Mouse (Mus musculus): Measurements from ENCODE around the gene Cdca4. TPM values are rescaled to one million over a fixed set of nuclear protein-coding genes. Genes with fewer than 3 reads are reported as not detected.
"Not testable (repeated sequence)": the region's sequence is repeated elsewhere in the genome, so short reads cannot be mapped to it uniquely, and the experiment has no call there.

Cdca4 gene
- polyA plus RNA-seq, 1 experiment from 2014 or later, result 48.9 TPM

- Histone ChIP-seq H3K36me3 (ENCODE audit: control insufficient read depth, insufficient read depth) (peaks cover 46% of the 10 kb centered on the region), H3K27ac (ENCODE audit: low read length) (no peak overlapping the region), H3K4me1 (ENCODE audit: control insufficient read depth, low read depth, low read length) (peaks cover 29% of the 10 kb centered on the region), H3K9ac (ENCODE audit: low read depth, low read length) (no peak overlapping the region), H3K4me2 (ENCODE audit: low read depth, low read length) (no peak overlapping the region), H3K4me3 (ENCODE audit: low read depth, low read length) (no peak overlapping the region), H3K27me3 (ENCODE audit: control insufficient read depth, insufficient read depth, low read depth, low read length) (no peaks in the 10 kb centered on the region), H3K9me3 (replicated peaks; ENCODE audit: control insufficient read depth, low read length) (no peaks in the 10 kb centered on the region)
- 85% methylated on average over 12 of the region's 12 CpGs for whole genome bisulfite sequencing (ENCODE audit: insufficient replicate concordance)
- ATAC-seq (ENCODE audit: low read depth), result no peak
Observed at GRCm38 (mm10) chr12:112820401-112820999, 8.7 kb downstream of the Cdca4 start.

- no peak overlapping the region for H3K27ac ChIP-seq (ENCODE audit: low read length)
- H3K27me3 ChIP-seq (ENCODE audit: control insufficient read depth, insufficient read depth, low read depth, low read length), result no peaks in the 10 kb centered on the region
- no peak overlapping the region for H3K4me3 ChIP-seq (ENCODE audit: low read depth, low read length)
- no peak overlapping the region for H3K9ac ChIP-seq (ENCODE audit: low read depth, low read length)
- peaks cover 21% of the 10 kb centered on the region for H3K4me1 ChIP-seq (ENCODE audit: control insufficient read depth, low read depth, low read length)
- H3K4me2 ChIP-seq (ENCODE audit: low read depth, low read length), result no peak overlapping the region
- 86% methylated on average over 8 of the region's 8 CpGs for WGBS (ENCODE audit: insufficient replicate concordance)
- H3K9me3 ChIP-seq (replicated peaks; ENCODE audit: control insufficient read depth, low read length), result no peaks in the 10 kb centered on the region
- no peak for ATAC-seq (ENCODE audit: low read depth)
- peaks cover 44% of the 10 kb centered on the region for H3K36me3 ChIP-seq (ENCODE audit: control insufficient read depth, insufficient read depth)
Observed at GRCm38 (mm10) chr12:112819057-112819662, 10.1 kb downstream of the Cdca4 start.

- whole genome bisulfite sequencing (ENCODE audit: insufficient replicate concordance), result 79% methylated on average over 7 of the region's 7 CpGs
- H3K27me3 ChIP-seq (ENCODE audit: control insufficient read depth, insufficient read depth, low read depth, low read length); H3K4me3 ChIP-seq (ENCODE audit: low read depth, low read length); H3K9me3 ChIP-seq (replicated peaks; ENCODE audit: control insufficient read depth, low read length); H3K9ac ChIP-seq (ENCODE audit: low read depth, low read length); H3K4me2 ChIP-seq (ENCODE audit: low read depth, low read length); H3K4me1 ChIP-seq (ENCODE audit: control insufficient read depth, low read depth, low read length); H3K27ac ChIP-seq (ENCODE audit: low read length); ATAC-seq (ENCODE audit: low read depth): not testable (repeated sequence)
- H3K36me3 ChIP-seq (ENCODE audit: control insufficient read depth, insufficient read depth), result peaks cover 44% of the 10 kb centered on the region
Observed at GRCm38 (mm10) chr12:112816866-112817265, 12.4 kb downstream of the Cdca4 start.

GRCm38 (mm10) chr12:112816294-112816693 is 12.9 kb downstream of the Cdca4 start:
- no peak overlapping the region for H3K4me3 ChIP-seq (ENCODE audit: low read depth, low read length)
- no peaks in the 10 kb centered on the region for H3K27me3 ChIP-seq (ENCODE audit: control insufficient read depth, insufficient read depth, low read depth, low read length)
- H3K9me3 ChIP-seq (replicated peaks; ENCODE audit: control insufficient read depth, low read length), result no peaks in the 10 kb centered on the region
- H3K9ac ChIP-seq (ENCODE audit: low read depth, low read length), result no peak overlapping the region
- WGBS (ENCODE audit: insufficient replicate concordance), result 62% methylated on average over 4 of the region's 4 CpGs
- peaks cover 38% of the 10 kb centered on the region for H3K36me3 ChIP-seq (ENCODE audit: control insufficient read depth, insufficient read depth)
- H3K4me1 ChIP-seq (ENCODE audit: control insufficient read depth, low read depth, low read length), result peaks cover 2% of the 10 kb centered on the region
- no peak overlapping the region for H3K4me2 ChIP-seq (ENCODE audit: low read depth, low read length)
- ATAC-seq (ENCODE audit: low read depth), result no peak
- no peak overlapping the region for H3K27ac ChIP-seq (ENCODE audit: low read length)

GRCm38 (mm10) chr12:112814682-112815470 is 14.3 kb downstream of the Cdca4 start:
- no peaks in the 10 kb centered on the region for H3K4me1 ChIP-seq (ENCODE audit: control insufficient read depth, low read depth, low read length)
- no peak overlapping the region for H3K9ac ChIP-seq (ENCODE audit: low read depth, low read length)
- H3K27me3 ChIP-seq (ENCODE audit: control insufficient read depth, insufficient read depth, low read depth, low read length), result peaks cover 12% of the 10 kb centered on the region
- ATAC-seq (ENCODE audit: low read depth), result no peak
- H3K4me2 ChIP-seq (ENCODE audit: low read depth, low read length), result no peak overlapping the region
- H3K36me3 ChIP-seq (ENCODE audit: control insufficient read depth, insufficient read depth), result peaks cover 25% of the 10 kb centered on the region
- H3K27ac ChIP-seq (ENCODE audit: low read length), result no peak overlapping the region
- no peak overlapping the region for H3K4me3 ChIP-seq (ENCODE audit: low read depth, low read length)
- 82% methylated on average over 14 of the region's 14 CpGs for WGBS (ENCODE audit: insufficient replicate concordance)
- H3K9me3 ChIP-seq (replicated peaks; ENCODE audit: control insufficient read depth, low read length), result no peaks in the 10 kb centered on the region

- no peak for ATAC-seq (ENCODE audit: low read depth)
- 77% methylated on average over 7 of the region's 7 CpGs for WGBS (ENCODE audit: insufficient replicate concordance)
- Histone ChIP-seq H3K9ac (ENCODE audit: low read depth, low read length) (no peak overlapping the region), H3K4me2 (ENCODE audit: low read depth, low read length) (no peak overlapping the region), H3K4me3 (ENCODE audit: low read depth, low read length) (no peak overlapping the region), H3K27me3 (ENCODE audit: control insufficient read depth, insufficient read depth, low read depth, low read length) (peaks cover 23% of the 10 kb centered on the region), H3K27ac (ENCODE audit: low read length) (no peak overlapping the region), H3K36me3 (ENCODE audit: control insufficient read depth, insufficient read depth) (peaks cover 10% of the 10 kb centered on the region; the same call in 1 of the 2 replicates), H3K4me1 (ENCODE audit: control insufficient read depth, low read depth, low read length) (peaks cover 8% of the 10 kb centered on the region), H3K9me3 (replicated peaks; ENCODE audit: control insufficient read depth, low read length) (no peaks in the 10 kb centered on the region)
Observed at GRCm38 (mm10) chr12:112813370-112813769, 15.9 kb downstream of the Cdca4 start.

- WGBS (ENCODE audit: insufficient replicate concordance), result 59% methylated on average over 19 of the region's 19 CpGs
- H3K27ac ChIP-seq (ENCODE audit: low read length), result no peak overlapping the region
Observed at GRCm38 (mm10) chr12:112810092-112810885, 18.9 kb downstream of the Cdca4 start.

GRCm38 (mm10) chr12:112809641-112810040 is 19.6 kb downstream of the Cdca4 start:
- H3K27ac ChIP-seq (ENCODE audit: low read length), result no peak overlapping the region
- no peaks in the 10 kb centered on the region for H3K36me3 ChIP-seq (ENCODE audit: control insufficient read depth, insufficient read depth)
- H3K4me2 ChIP-seq (ENCODE audit: low read depth, low read length), result peak overlapping the region; percentile 78
- 17% methylated on average over 8 of the region's 8 CpGs for WGBS (ENCODE audit: insufficient replicate concordance)
- no peak overlapping the region for H3K9ac ChIP-seq (ENCODE audit: low read depth, low read length)
- ATAC-seq (ENCODE audit: low read depth), result no peak
- peaks cover 8% of the 10 kb centered on the region for H3K4me1 ChIP-seq (ENCODE audit: control insufficient read depth, low read depth, low read length)
- peaks cover 28% of the 10 kb centered on the region for H3K27me3 ChIP-seq (ENCODE audit: control insufficient read depth, insufficient read depth, low read depth, low read length)
- H3K9me3 ChIP-seq (replicated peaks; ENCODE audit: control insufficient read depth, low read length), result no peaks in the 10 kb centered on the region
- H3K4me3 ChIP-seq (ENCODE audit: low read depth, low read length), result peak overlapping the region; percentile 64

More at GRCm38 (mm10) chr12:112810092-112810885, 18.9 kb downstream of the Cdca4 start:
- no peak for ATAC-seq (ENCODE audit: low read depth)
- Histone ChIP-seq H3K4me1 (ENCODE audit: control insufficient read depth, low read depth, low read length) (peaks cover 8% of the 10 kb centered on the region), H3K27me3 (ENCODE audit: control insufficient read depth, insufficient read depth, low read depth, low read length) (peaks cover 27% of the 10 kb centered on the region), H3K9me3 (replicated peaks; ENCODE audit: control insufficient read depth, low read length) (no peaks in the 10 kb centered on the region), H3K36me3 (ENCODE audit: control insufficient read depth, insufficient read depth) (no peaks in the 10 kb centered on the region), H3K9ac (ENCODE audit: low read depth, low read length) (no peak overlapping the region), H3K4me3 (ENCODE audit: low read depth, low read length) (no peak overlapping the region), H3K4me2 (ENCODE audit: low read depth, low read length) (no peak overlapping the region)
